Mouse (Mus musculus) heart, adult 2 months (tissue): ENCODE data around the gene 1700025F22Rik. TPM values are rescaled to one million over a fixed set of nuclear protein-coding genes. Genes with fewer than 3 reads are reported as not detected.
"Not testable (repeated sequence)": the region's sequence is repeated elsewhere in the genome, so short reads cannot be mapped to it uniquely, and the experiment has no call there.

ENCODE experiments used
- DNase-seq, 2 experiments: peaks; one replicate each; pipeline ENCODE4 v3.0.0; 2021
- H3K27ac ChIP-seq: fragments of 200-600 bp; 2 replicates; pipeline ENCODE4 v1.8.1; 2022
- H3K27me3 ChIP-seq: fragments of 200-500 bp; 2 replicates; pipeline ENCODE4 v1.6.1; 2012; ENCODE audit warnings: mild to moderate bottlenecking, low read length, inconsistent platforms, mixed read lengths; ENCODE audit not compliant: control insufficient read depth, insufficient read depth
- H3K36me3 ChIP-seq: fragments of 200-500 bp; 2 replicates; pipeline ENCODE4 v1.6.1; 2012; ENCODE audit warnings: low read length, inconsistent platforms; ENCODE audit not compliant: control insufficient read depth, insufficient read depth
- H3K4me1 ChIP-seq: fragments of 200-500 bp; 2 replicates; pipeline ENCODE4 v1.6.1; 2011; ENCODE audit warnings: low read length; ENCODE audit not compliant: control insufficient read depth, insufficient read depth
- H3K4me3 ChIP-seq: fragments of 200-600 bp; 2 replicates; pipeline ENCODE4 v1.8.1; 2022
- H3K79me2 ChIP-seq: fragments of 200-500 bp; replicated peaks from 2 replicates; pipeline ENCODE4 v1.6.1; 2012; ENCODE audit warnings: mild to moderate bottlenecking, inconsistent platforms, low read length, moderate library complexity, mixed read lengths; ENCODE audit not compliant: control insufficient read depth, insufficient read depth
- H3K9ac ChIP-seq: fragments of 200-500 bp; 2 replicates; pipeline ENCODE4 v1.6.1; 2012; ENCODE audit warnings: low read depth, mild to moderate bottlenecking, control low read depth, inconsistent platforms, low read length, mixed read lengths
- CTCF ChIP-seq: fragments of 200-600 bp; IDR thresholded peaks from 2 replicates; pipeline ENCODE4 v1.8.1; 2022; ENCODE audit warnings: antibody characterized with exemption, mild to moderate bottlenecking, moderate library complexity
- EP300 ChIP-seq: fragments of 200-500 bp; IDR thresholded peaks from 2 replicates; pipeline ENCODE4 v1.6.1; 2011; ENCODE audit warnings: low read depth, low read length, control low read depth; ENCODE audit not compliant: insufficient read depth
- POLR2A ChIP-seq: fragments of 200-500 bp; IDR thresholded peaks from 2 replicates; pipeline ENCODE4 v1.6.1; 2011; ENCODE audit warnings: mild to moderate bottlenecking, low read depth, low read length, control low read depth; ENCODE audit not compliant: insufficient read depth
- WGBS: fragments of 180-500 bp; shearing (Covaris S2); methylation state at CpG from one replicate; pipeline ENCODE4 v1.1.7; 2018; 5-methylcytosine and 5-hydroxymethylcytosine counted together
- intact Hi-C: fragments of 180-260 bp; cut with DNase I; formaldehyde crosslinking; loops from one replicate; pipeline ENCODE4 v1.15.1; 2025
- polyA plus RNA-seq: library from polyadenylated mRNA; depleted of rRNA; stranded (reverse); fragments of >200 nt; gene quantifications from 2 replicates; pipeline ENCODE4 v1.2.3, GENCODE M21; 2012
- total RNA-seq, 2 experiments: library from RNA; stranded (reverse); gene quantifications; 2 replicates each; pipeline ENCODE4 v1.2.3; 2021

1700025F22Rik gene
- total and polyA plus RNA-seq, 3 experiments = not detected

- 72% methylated on average over 2 of the region's 2 CpGs for WGBS
- DNase-seq = no peak
These were observed 30.3 kb downstream of the 1700025F22Rik start for GRCm38 (mm10) chr19:11134852-11135251.

GRCm38 (mm10) chr19:11130776-11131175 lies 34.3 kb downstream of the 1700025F22Rik start, which contains the start of gene 1700017D01Rik:
1700017D01Rik (minus strand) TSS chr19:11130876.
- H3K9ac ChIP-seq, H3K27me3 ChIP-seq, DNase-seq, H3K4me3 ChIP-seq, H3K27ac ChIP-seq, H3K36me3 ChIP-seq, H3K79me2 ChIP-seq, H3K4me1 ChIP-seq, intact Hi-C loops: not testable (repeated sequence)
- 76% methylated on average over 8 of the region's 8 CpGs for WGBS

More at GRCm38 (mm10) chr19:11134852-11135251, 30.3 kb downstream of the 1700025F22Rik start:
- H3K4me3 ChIP-seq = no peak overlapping the region
- no peaks in the 10 kb centered on the region for H3K79me2 ChIP-seq
- H3K36me3 ChIP-seq = no peaks in the 10 kb centered on the region
- H3K9ac ChIP-seq = no peak overlapping the region
- H3K27me3 ChIP-seq = no peaks in the 10 kb centered on the region
- intact Hi-C loops = no loop called here
- no peaks in the 10 kb centered on the region for H3K4me1 ChIP-seq
- TF ChIP-seq POLR2A (no peak), EP300 (no peak), CTCF (no peak)
- no peak overlapping the region for H3K27ac ChIP-seq

- Histone ChIP-seq H3K27ac (no peak overlapping the region), H3K9ac (no peak overlapping the region), H3K36me3 (no peaks in the 10 kb centered on the region), H3K4me3 (no peak overlapping the region), H3K27me3 (no peaks in the 10 kb centered on the region), H3K4me1 (no peaks in the 10 kb centered on the region), H3K79me2 (no peaks in the 10 kb centered on the region)
- no peak for DNase-seq
- TF ChIP-seq CTCF (no peak), EP300 (no peak), POLR2A (no peak)
- WGBS = 80% methylated on average over 1 of the region's 1 CpGs
- intact Hi-C loops = no loop called here
These were observed 35.4 kb downstream of the 1700025F22Rik start for GRCm38 (mm10) chr19:11129702-11130101.

GRCm38 (mm10) chr19:11121016-11121420 lies 44.1 kb downstream of the 1700025F22Rik start:
- intact Hi-C loops, H3K79me2 ChIP-seq, H3K4me1 ChIP-seq, H3K27me3 ChIP-seq, H3K27ac ChIP-seq, H3K36me3 ChIP-seq: not testable (repeated sequence)
- Histone ChIP-seq H3K4me3 (peak overlapping the region; percentile 18; the same call in 1 of the 2 replicates), H3K9ac (peak overlapping the region; percentile 90)
- WGBS = 2% methylated on average over 19 of the region's 38 CpGs
- peak; percentile 45 to 61 for DNase-seq

GRCm38 (mm10) chr19:11119338-11119737 lies 45.8 kb downstream of the 1700025F22Rik start:
- TF ChIP-seq CTCF = no peak
- TF ChIP-seq EP300 = no peak
- TF ChIP-seq POLR2A = no peak
- DNase-seq = no peak
- H3K27me3 ChIP-seq = no peaks in the 10 kb centered on the region
- intact Hi-C loops = no loop called here
- 84% methylated on average over 2 of the region's 2 CpGs for WGBS
- no peak overlapping the region for H3K4me3 ChIP-seq
- H3K36me3 ChIP-seq = no peaks in the 10 kb centered on the region
- H3K9ac ChIP-seq = no peak overlapping the region
- no peak overlapping the region for H3K27ac ChIP-seq
- no peaks in the 10 kb centered on the region; the same call in 1 of the 2 replicates for H3K4me1 ChIP-seq
- H3K79me2 ChIP-seq = no peaks in the 10 kb centered on the region

GRCm38 (mm10) chr19:11107746-11108145 lies 57.4 kb downstream of the 1700025F22Rik start:
- intact Hi-C loops = no loop called here

GRCm38 (mm10) chr19:11101880-11102279 lies 63.2 kb downstream of the 1700025F22Rik start:
- Histone ChIP-seq H3K9ac (no peak overlapping the region), H3K27ac (no peak overlapping the region), H3K27me3 (no peaks in the 10 kb centered on the region), H3K4me1 (no peaks in the 10 kb centered on the region), H3K36me3 (no peaks in the 10 kb centered on the region), H3K4me3 (no peak overlapping the region), H3K79me2 (no peaks in the 10 kb centered on the region)
- WGBS = 37% methylated on average over 1 of the region's 1 CpGs
- no peak for TF ChIP-seq POLR2A
- TF ChIP-seq CTCF = no peak
- TF ChIP-seq EP300 = no peak
- no peak for DNase-seq
- intact Hi-C loops = no loop called here

More at GRCm38 (mm10) chr19:11107746-11108145, 57.4 kb downstream of the 1700025F22Rik start:
- H3K36me3 ChIP-seq = no peaks in the 10 kb centered on the region
- H3K9ac ChIP-seq = no peak overlapping the region
- H3K27me3 ChIP-seq = no peaks in the 10 kb centered on the region
- TF ChIP-seq CTCF (no peak), EP300 (no peak), POLR2A (no peak)
- no peaks in the 10 kb centered on the region for H3K79me2 ChIP-seq
- H3K4me3 ChIP-seq = no peak overlapping the region
- H3K4me1 ChIP-seq = no peaks in the 10 kb centered on the region
- peak in 1 of 2 experiments; percentile 54 for DNase-seq
- 57% methylated on average over 3 of the region's 3 CpGs for WGBS
- peak overlapping the region; percentile 24; the same call in 1 of the 2 replicates for H3K27ac ChIP-seq
